Mouse (Mus musculus) brown adipose tissue, adult 24 weeks (tissue): ENCODE results near the gene Gm20695. TPM values are rescaled to one million over a fixed set of nuclear protein-coding genes. Genes with fewer than 3 reads are reported as not detected.
A peak's percentile ranks its signal among the peaks of the same experiment; 100 is the strongest.

Source experiments
- H3K27ac ChIP-seq: fragments of 200-500 bp; replicated peaks from 2 replicates; pipeline ENCODE4 v1.5.1; 2012; ENCODE audit warnings: low read depth, mild to moderate bottlenecking, low read length
- H3K4me1 ChIP-seq: fragments of 200-500 bp; 2 replicates; pipeline ENCODE4 v1.6.1; 2012; ENCODE audit warnings: low read length, mixed read lengths; ENCODE audit not compliant: control insufficient read depth, insufficient read depth, insufficient read length
- H3K4me3 ChIP-seq: fragments of 200-500 bp; 2 replicates; pipeline ENCODE4 v1.5.1; 2012; ENCODE audit warnings: low read depth, mild to moderate bottlenecking, low read length, moderate library complexity; ENCODE audit not compliant: insufficient read depth
- polyA plus RNA-seq: library from polyadenylated mRNA; stranded (reverse); fragments of >200 nt; gene quantifications from 2 replicates; pipeline ENCODE4 v1.2.4, GENCODE M21; 2012; ENCODE audit not compliant: missing spikeins, insufficient read depth, insufficient read length

Gene Gm20695
- polyA plus RNA-seq, 1 experiment: not detected

- no peaks in the 10 kb centered on the region for H3K4me1 ChIP-seq
- peak within 1 kb of the TSS; percentile 22 for H3K27ac ChIP-seq
- H3K4me3 ChIP-seq: peak within 1 kb of the TSS; percentile 59
Observed at GRCm38 (mm10) chr16:3872216-3873047, 12.0 kb upstream of the Gm20695 start, which contains the start of gene Naa60. TSS of gene Naa60 (plus strand) at chr16:3872375.

GRCm38 (mm10) chr16:3876346-3876745, 8.1 kb upstream of the Gm20695 start:
- Histone ChIP-seq H3K27ac (no peak overlapping the region), H3K4me1 (no peaks in the 10 kb centered on the region; the same call in 1 of the 2 replicates)

GRCm38 (mm10) chr16:3885065-3885670, 720 bp downstream of the Gm20695 start:
- H3K27ac ChIP-seq: peak overlapping the region; percentile 83
- peaks cover 3% of the 10 kb centered on the region; the same call in 1 of the 2 replicates for H3K4me1 ChIP-seq
- H3K4me3 ChIP-seq: peak overlapping the region; percentile 94

More at GRCm38 (mm10) chr16:3876346-3876745, 8.1 kb upstream of the Gm20695 start:
- no peak overlapping the region for H3K4me3 ChIP-seq

DNA sequence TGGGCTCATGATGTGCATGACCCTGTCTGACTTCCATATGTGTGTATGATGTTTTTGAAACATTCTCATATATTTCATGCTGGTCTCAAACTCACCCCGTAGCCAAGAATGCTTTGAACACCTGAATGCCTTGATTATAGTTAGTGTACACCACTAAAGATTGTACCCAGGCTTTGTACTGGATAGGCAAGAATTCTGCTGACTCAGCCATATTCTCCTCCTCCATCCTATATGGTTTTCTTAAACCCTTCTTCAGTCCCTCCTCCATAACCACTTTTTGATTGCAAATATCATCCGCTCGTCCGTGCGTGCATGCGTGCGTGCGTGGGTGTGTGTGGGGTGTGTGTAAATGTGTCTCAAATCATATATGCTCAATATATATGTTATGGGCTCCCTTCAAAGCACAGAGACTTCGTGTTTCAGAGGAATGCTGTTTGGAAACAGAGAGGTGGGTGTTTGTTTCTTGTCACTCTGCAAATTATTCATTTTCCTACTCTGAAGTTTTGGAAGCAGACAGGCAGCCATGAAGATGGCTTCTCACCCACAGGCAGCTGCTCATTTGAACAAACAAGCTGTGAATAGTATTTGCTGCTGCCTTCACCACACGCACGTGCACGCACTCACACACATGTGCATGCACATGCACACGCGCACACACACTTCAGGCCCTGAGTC, 7.3 kb downstream of the Gm20695 start:
- no peak overlapping the region for H3K27ac ChIP-seq
- H3K4me3 ChIP-seq: no peak overlapping the region
- H3K4me1 ChIP-seq: peaks cover 11% of the 10 kb centered on the region

DNA sequence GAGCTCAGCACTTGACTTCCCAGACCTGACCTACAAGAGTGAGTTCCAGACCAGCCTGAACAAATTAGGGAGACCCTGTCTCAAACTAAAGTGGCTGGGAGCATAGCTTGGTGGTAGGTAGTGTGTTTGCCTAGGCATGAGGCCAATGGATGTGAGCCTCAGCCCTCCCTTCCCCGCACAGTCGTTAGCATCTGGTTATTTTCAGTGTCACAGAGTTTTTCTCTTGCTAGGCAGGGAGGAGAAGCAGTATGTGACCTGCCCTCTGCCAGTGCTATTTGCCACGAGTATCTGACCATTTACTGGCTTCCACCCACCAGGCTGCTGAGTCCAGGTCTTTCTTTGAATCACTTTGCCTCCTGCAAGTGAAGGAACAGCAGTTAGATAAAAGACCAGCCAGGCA, 9.3 kb downstream of the Gm20695 start:
- H3K27ac ChIP-seq: peak overlapping the region; percentile 49; the same call in 1 of the 2 replicates
- H3K4me1 ChIP-seq: peaks cover 11% of the 10 kb centered on the region

DNA sequence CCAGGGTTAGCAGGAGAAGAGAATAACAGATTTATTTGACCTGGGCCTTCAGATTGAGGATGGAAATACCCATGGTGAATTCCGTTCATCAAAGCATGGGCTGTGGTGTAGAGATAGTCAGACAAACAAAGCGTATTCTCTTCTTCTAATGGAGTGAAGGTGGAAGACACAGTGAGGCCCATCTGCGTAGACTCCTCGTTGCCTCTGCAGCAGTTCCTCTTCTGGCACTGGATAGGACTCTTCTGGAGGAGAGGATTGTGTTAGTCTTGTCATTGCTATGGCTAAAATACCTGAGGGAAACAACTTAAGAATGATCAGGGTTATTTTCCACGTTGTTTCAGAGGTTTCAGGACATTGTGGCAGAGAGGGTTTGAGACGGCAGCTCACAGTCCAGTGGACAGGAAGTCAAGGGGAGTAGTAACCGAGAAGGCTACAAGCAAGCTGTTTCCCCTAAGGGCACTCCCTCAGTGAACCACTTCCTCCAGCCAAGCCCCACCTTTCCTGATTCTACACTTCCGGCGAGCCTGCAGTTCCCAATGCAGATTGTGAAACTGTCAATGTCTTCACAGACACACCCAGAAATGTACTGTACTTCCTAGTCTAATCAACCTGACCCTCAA, 10.8 kb downstream of the Gm20695 start:
- peak overlapping the region; percentile 73 for H3K27ac ChIP-seq
- peak overlapping the region; percentile 17; the same call in 1 of the 2 replicates for H3K4me3 ChIP-seq
- peaks cover 11% of the 10 kb centered on the region for H3K4me1 ChIP-seq

More for the DNA sequence above, 9.3 kb downstream of the Gm20695 start:
- H3K4me3 ChIP-seq: no peak overlapping the region

DNA sequence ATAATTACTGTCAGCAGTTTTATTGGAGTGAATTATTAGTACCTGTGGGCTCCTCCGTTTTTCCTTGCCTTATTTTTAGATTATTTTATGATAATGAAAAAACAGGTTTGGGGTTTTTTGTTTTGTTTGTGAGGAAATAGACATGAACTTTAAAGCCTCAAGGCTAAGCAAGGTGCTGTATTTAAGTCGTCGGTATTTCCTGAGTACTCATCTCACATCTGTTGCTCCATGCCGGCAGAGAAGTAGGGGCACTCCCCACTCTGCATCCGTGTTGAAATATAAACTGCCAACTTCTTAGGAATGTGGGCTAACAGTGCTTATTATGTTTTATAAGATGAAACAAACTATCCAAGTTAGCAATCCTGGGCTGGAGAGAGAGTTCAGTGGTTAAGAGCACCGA, 11.6 kb downstream of the Gm20695 start:
- Histone ChIP-seq H3K27ac (no peak overlapping the region), H3K4me1 (peaks cover 11% of the 10 kb centered on the region), H3K4me3 (no peak overlapping the region)

DNA sequence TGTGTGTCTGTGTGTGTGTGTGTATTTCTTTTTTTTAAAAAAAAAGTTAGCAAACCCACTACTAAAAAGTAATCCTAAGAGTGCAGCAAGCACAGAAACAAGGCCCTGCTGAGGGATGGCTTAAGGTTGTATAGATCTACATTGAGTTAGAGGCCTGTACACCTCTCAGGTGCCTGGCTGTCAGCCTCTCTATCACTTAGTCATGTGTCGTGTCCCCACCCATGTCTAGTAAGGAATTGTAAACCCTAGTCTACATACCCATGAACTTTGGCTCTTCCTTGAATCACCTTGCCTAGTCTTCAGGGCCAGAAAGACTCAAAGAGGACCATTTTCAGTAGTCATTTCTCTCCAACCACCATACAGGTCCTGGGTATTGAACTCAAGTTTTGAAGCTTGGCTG, 12.1 kb downstream of the Gm20695 start:
- H3K4me1 ChIP-seq: peaks cover 11% of the 10 kb centered on the region
- no peak overlapping the region for H3K4me3 ChIP-seq
- H3K27ac ChIP-seq: no peak overlapping the region

- no peak overlapping the region for H3K4me3 ChIP-seq
Observed at GRCm38 (mm10) chr16:3907471-3907870, 23.0 kb downstream of the Gm20695 start.

DNA sequence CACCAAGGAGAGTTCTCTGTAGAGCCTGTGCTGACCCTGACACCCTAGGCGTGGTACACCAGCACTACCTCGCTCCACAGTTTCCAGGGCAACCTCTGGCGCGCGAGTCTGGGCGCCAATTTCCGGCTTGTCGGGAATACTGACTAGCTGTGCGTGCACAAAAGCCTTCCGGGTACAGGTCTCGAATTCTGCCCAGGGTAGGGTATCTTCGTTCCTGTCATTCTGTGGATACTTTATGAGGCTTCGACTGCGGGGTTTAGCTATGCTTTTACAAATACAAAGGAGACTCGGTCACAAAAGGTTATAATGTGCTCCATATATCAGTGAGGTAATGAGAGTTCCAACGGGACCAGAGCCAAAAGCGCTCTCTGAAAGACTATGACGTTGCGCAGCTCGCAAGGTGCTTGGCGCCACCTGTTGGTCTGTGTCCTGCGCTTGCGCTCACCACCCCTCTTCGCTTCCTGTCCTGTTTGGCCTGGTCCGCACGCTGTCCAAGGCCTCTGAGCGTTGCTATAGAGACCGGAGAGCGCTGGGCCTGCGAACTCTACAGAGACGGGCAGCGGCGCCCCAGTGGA, 24.2 kb downstream of the Gm20695 start, which contains the start of the genes 1700037C18Rik and Cluap1:
Gene 1700037C18Rik (minus strand): TSS at position 153 of the 575 bp plus-strand sequence.
Gene Cluap1 (plus strand): TSS at position 265 of the 575 bp plus-strand sequence.
- peak within 1 kb of the TSS; percentile 59 for H3K27ac ChIP-seq
- H3K4me3 ChIP-seq: peak within 1 kb of the TSS; percentile 64
- no peaks in the 10 kb centered on the region for H3K4me1 ChIP-seq

More at GRCm38 (mm10) chr16:3907471-3907870, 23.0 kb downstream of the Gm20695 start:
- Histone ChIP-seq H3K4me1 (no peaks in the 10 kb centered on the region), H3K27ac (no peak overlapping the region)

- peak overlapping the region; percentile 64 for H3K4me3 ChIP-seq
- no peaks in the 10 kb centered on the region for H3K4me1 ChIP-seq
- H3K27ac ChIP-seq: no peak overlapping the region
Observed at GRCm38 (mm10) chr16:3909118-3909517, 24.7 kb downstream of the Gm20695 start.

DNA sequence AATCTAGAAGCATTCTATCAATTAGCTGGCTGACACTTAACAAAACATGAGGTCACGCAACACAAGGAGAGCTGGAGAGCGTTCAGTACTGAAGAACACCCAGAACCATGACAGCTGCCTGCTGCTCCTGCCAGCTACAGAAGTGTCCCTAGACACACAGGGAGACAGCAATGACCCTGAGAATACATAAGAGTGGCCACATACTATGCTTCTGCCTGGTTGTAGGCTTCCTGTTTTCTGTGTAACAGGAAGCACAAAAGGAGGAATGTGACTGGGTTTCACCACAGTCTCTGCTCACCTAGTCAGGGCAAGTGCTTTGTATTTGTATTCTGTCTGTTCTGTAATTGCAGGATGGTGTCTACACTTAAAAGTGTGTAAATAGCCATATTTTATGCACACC, 36.3 kb downstream of the Gm20695 start:
- Histone ChIP-seq H3K27ac (no peak overlapping the region), H3K4me3 (no peak overlapping the region), H3K4me1 (no peaks in the 10 kb centered on the region)

GRCm38 (mm10) chr16:3923515-3923914, 39.1 kb downstream of the Gm20695 start:
- H3K4me1 ChIP-seq: no peaks in the 10 kb centered on the region
- no peak overlapping the region for H3K4me3 ChIP-seq
- no peak overlapping the region for H3K27ac ChIP-seq

DNA sequence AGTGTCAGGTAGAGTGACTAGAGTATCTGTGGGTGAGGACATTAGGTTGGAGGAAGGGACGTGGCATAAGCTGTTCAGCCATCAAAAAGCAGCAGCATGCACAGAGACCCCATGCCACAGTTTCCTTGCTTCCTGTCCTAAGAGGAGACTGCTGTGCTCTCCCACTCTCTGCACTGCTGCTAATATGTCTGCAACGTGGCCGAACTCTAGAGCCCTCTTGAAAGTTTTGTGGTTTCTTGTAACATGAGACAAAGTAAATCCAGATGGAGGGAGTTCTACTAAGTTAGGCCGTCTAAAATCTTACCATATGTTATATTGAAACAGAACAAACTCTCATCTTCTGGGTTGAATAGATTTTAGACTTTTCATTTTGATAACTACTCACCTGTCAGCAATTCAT, 39.5 kb downstream of the Gm20695 start:
- Histone ChIP-seq H3K4me3 (no peak overlapping the region), H3K4me1 (no peaks in the 10 kb centered on the region), H3K27ac (no peak overlapping the region)
